Mouse (Mus musculus): Measurements from ENCODE around the gene D430019H16Rik. TPM values are rescaled to one million over a fixed set of nuclear protein-coding genes. Genes with fewer than 3 reads are reported as not detected.

Gene D430019H16Rik
- total RNA-seq, 2 experiments from 2014 or later = 122 to 131 TPM

GRCm38 (mm10) chr12:105483503-105483902 is 29.8 kb downstream of the D430019H16Rik start:
- DNase-seq (ENCODE audit: extremely low spot score in 1 of 2, low spot score in 1 of 2) = no peak

DNA sequence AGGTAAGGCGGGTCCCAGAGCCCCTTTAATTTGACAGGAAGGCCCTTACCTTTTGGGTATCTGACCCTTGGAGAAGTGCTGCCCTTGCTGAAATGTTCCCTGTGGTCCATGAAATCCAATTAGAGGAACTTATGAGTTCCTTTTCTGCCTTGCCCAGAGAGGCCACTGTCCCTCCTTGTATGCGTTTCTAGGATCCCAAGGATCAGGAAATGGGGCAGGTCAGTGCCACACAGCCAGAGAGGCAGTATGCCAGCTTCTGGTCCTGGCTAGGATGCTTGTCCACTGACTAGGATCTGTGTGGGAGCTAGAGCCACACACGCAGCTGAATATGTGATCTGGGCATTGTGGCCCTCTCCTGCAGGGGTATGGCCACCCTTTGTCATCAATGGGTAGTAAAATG is 36.6 kb downstream of the D430019H16Rik start:
- no peak for DNase-seq (ENCODE audit: extremely low spot score in 1 of 2, low spot score in 1 of 2)

DNA sequence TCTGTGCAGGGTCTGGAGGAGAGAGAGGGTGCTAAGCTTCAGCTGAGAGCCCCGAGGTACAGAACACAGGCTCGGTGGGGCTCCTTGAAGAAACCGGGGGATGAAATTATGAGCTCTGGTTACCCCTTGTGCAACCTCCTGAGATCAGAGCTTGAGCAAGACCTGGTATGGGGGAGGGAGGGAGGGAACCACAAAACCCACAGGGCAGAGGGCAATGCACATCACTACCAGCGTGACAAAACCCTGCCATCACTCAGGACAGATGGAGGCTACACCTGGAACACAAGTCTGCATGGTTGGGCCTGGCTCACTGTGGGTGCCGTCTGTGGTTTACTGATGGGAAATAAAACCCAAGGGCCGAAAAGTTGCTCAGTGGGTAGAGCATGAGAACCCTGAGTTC is 37.1 kb downstream of the D430019H16Rik start:
- DNase-seq (ENCODE audit: extremely low spot score in 1 of 2, low spot score in 1 of 2) = no peak

GRCm38 (mm10) chr12:105494796-105495195 is 41.1 kb downstream of the D430019H16Rik start:
- DNase-seq (ENCODE audit: extremely low spot score in 1 of 2, low spot score in 1 of 2) = no peak

GRCm38 (mm10) chr12:105497894-105498293 is 44.2 kb downstream of the D430019H16Rik start:
- peak; percentile 82 to 97 for DNase-seq (ENCODE audit: extremely low spot score in 1 of 2, low spot score in 1 of 2)

- DNase-seq (ENCODE audit: extremely low spot score in 1 of 2, low spot score in 1 of 2) = no peak
Observed at GRCm38 (mm10) chr12:105498423-105498822, 44.8 kb downstream of the D430019H16Rik start.

DNA sequence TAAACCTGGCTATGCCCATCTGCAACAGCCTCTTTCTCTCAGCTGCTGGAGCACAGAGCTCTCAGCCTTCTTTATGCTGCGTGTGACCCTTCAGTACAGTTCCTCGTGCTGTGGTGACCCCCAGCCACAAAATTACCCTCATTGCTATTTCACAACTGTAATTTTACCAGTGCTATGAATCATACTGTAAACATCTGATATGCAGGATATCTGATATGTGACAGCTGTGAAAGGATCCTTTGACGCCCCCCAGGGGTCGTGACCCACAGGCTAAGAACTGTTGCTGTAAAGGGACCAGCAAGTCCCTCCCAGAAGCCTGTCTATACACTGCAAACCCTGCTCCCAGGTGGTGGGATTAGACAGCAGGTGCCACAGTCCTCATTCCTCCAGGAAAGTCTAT is 45.2 kb downstream of the D430019H16Rik start:
- DNase-seq (ENCODE audit: extremely low spot score in 1 of 2, low spot score in 1 of 2) = no peak

- DNase-seq (ENCODE audit: extremely low spot score in 1 of 2, low spot score in 1 of 2) = no peak
Observed at GRCm38 (mm10) chr12:105500940-105501339, 47.3 kb downstream of the D430019H16Rik start.

GRCm38 (mm10) chr12:105504736-105505135 is 51.1 kb downstream of the D430019H16Rik start:
- no peak for DNase-seq (ENCODE audit: extremely low spot score in 1 of 2, low spot score in 1 of 2)

DNA sequence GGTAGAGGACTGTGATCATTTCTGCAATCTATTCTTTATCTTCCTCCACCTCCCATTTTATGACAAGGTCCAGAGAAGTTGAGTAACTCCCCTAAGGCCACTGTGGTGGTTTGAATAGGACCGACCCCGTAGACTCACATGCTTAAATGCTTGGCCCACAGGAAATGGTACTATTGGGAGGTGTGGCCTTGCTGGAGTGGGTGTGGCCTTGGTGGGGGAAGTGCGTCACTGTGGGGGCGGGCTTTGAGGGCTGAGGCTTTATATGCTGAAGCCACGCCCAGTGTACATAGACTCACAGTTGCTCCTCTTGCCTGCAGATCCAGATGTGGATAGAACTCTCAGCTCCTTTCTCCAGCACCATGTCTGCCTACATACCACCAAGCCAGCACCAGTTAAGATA is 57.5 kb downstream of the D430019H16Rik start:
- no peak for DNase-seq (ENCODE audit: extremely low spot score in 1 of 2, low spot score in 1 of 2)

GRCm38 (mm10) chr12:105511671-105512502 is 58.2 kb downstream of the D430019H16Rik start:
- no peak for DNase-seq (ENCODE audit: extremely low spot score in 1 of 2, low spot score in 1 of 2)

GRCm38 (mm10) chr12:105514111-105514510 is 60.5 kb downstream of the D430019H16Rik start:
- DNase-seq (ENCODE audit: extremely low spot score in 1 of 2, low spot score in 1 of 2) = no peak

DNA sequence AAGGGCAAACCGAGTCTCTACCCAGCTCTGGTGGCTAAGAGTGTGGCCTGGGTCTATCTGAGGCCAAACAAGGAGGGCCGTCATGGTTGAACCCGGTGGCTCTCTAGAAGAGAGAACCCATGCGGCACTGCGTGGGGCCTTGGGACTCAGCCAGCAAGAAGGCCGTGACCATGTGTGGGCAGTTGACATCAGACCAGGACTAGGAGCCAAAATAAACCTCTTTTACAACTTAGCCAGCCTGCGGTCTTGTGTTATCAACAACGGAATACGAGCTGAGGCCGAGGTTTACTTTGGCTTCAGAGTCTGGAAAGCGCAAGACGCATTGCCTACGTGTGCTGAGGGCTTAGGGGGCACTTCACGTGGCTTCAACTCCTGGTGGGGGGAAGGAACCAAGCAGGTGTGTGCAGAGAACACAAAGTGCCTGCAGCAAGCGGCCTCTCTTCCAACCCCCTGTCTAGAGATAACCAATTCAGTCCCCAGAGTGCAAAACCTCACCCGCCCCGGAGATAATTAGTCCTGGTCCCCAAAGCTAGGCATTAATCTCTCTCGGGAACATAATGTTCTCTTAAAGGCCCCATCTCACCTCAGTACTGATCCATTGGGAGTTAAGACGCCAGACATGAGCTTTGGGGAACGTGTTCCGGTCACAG is 63.5 kb downstream of the D430019H16Rik start:
- no peak for DNase-seq (ENCODE audit: extremely low spot score in 1 of 2, low spot score in 1 of 2)

DNA sequence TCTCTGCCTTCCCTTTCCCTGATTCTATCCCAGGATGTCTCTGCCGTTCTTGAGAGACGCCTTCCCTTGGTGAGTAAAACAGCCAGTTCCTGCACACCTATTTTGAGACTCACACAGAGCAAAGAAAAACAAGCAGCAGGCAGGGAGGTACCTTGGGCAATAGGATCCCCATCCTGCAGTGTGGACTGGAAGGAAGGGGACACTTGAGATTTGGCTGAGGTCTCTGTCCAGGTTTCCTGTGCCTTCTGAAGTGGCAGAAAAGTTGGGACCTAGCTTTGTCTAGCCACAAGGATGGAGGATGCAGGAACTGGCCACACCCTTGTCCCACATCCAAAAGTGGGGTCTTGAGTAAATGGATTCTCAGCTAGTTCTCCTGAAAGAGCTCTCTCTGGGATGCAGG is 66.2 kb downstream of the D430019H16Rik start:
- no peak for DNase-seq (ENCODE audit: extremely low spot score in 1 of 2, low spot score in 1 of 2)

DNA sequence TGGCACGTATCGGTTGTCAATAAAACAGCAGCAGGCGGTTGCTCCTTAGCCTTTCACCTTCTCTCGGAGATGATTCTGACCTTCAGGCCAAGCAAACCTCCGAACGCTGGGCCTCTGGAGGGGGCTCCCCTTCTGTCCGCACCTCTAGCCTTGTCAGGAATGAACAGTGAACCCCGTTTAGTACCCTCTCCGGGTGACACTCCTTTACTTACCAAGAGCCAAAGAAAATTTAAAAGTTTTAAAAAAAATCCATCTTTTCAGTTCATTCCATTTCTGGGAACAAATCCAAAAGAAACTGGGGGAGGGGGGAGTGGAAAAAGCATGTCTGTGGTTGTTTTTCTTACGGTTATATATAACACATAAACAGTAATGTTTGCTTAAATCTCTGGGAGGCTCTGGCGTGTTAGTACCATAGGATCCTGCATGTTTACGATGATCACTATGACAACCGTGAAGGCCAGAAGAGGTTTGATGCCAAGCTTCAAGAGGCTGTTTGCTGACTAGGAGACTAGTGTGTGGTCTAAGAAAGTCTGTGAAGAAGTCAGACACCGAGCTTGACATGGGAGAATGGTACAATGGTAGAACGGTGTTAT is 67.6 kb downstream of the D430019H16Rik start:
- DNase-seq (ENCODE audit: extremely low spot score in 1 of 2, low spot score in 1 of 2) = no peak

- DNase-seq (ENCODE audit: extremely low spot score in 1 of 2, low spot score in 1 of 2) = no peak
Observed at GRCm38 (mm10) chr12:105523737-105524136, 70.1 kb downstream of the D430019H16Rik start.

- no peak for DNase-seq (ENCODE audit: extremely low spot score in 1 of 2, low spot score in 1 of 2)
Observed at GRCm38 (mm10) chr12:105526186-105526585, 72.5 kb downstream of the D430019H16Rik start.

GRCm38 (mm10) chr12:105526829-105527228 is 73.2 kb downstream of the D430019H16Rik start:
- DNase-seq (ENCODE audit: extremely low spot score in 1 of 2, low spot score in 1 of 2) = no peak

DNA sequence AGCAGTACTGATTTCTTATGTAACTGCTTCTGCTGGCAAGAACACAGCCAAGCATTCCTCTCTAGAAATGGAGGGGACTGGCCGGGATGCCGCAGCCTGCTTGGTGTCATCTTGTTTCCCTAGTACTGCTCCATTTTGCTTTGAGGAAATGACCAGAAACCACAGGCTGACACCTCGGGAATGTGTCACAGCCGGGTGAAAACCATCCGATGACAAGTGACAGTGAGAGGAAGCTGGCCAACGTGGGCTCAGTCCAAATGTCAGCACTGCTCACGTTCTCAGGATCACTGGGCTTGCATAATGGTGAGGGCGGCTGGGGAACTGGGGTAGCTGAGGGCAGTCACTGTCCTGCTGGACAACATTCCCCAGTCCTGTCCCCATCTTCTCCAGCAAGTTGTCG is 75.9 kb downstream of the D430019H16Rik start:
- DNase-seq (ENCODE audit: extremely low spot score in 1 of 2, low spot score in 1 of 2) = no peak

- DNase-seq (ENCODE audit: extremely low spot score in 1 of 2, low spot score in 1 of 2) = no peak
Observed at GRCm38 (mm10) chr12:105531724-105532371, 78.2 kb downstream of the D430019H16Rik start.

GRCm38 (mm10) chr12:105534842-105535241 is 81.2 kb downstream of the D430019H16Rik start:
- DNase-seq (ENCODE audit: extremely low spot score in 1 of 2, low spot score in 1 of 2) = no peak
